Mouse (Mus musculus): ENCODE results near the gene Vsx1.

DNA sequence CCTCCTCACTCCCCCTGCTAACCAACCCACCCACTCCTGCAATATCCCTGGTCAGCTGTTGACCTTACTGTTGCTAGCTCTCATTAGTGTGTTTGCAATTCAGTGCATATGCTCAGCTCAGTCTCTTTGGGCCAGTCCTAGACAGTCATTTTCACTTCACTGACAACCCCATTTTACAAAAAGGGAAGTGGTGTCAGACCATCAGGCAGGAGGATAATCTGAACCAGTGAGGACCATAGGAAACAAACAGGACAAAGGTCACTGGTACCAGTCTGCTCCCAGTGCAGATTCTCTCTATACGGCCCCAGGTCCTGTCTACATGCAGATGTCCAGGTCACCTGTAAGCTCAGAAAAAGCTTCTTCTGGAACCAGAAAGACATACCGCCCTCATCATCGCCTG is 33.0 kb downstream of the Vsx1 start:
- TF ChIP-seq CTCF (IDR thresholded peaks at IDR 0.05; ENCODE audit: control insufficient read depth, insufficient read depth, insufficient replicate concordance, low read depth, low read length) (no peak), POLR2A (IDR thresholded peaks at IDR 0.05; ENCODE audit: control insufficient read depth, low read depth, low read length) (no peak)

All from testis, adult 2 months (tissue).